Mouse (Mus musculus) C2C12 (cell line): ENCODE results near the gene Olfr1406. TPM values are rescaled to one million over a fixed set of nuclear protein-coding genes. Genes with fewer than 3 reads are reported as not detected.
"Not testable (repeated sequence)": the region's sequence is repeated elsewhere in the genome, so short reads cannot be mapped to it uniquely, and the experiment has no call there.

Experiments
- H3K27me3 ChIP-seq: one replicate; pipeline ENCODE4 v1.6.1; 2011; ENCODE audit not compliant: control insufficient read depth, insufficient read depth, insufficient read length
- H3K36me3 ChIP-seq: one replicate; pipeline ENCODE4 v1.6.1; 2011; ENCODE audit not compliant: control insufficient read depth, insufficient read depth
- H3K4me3 ChIP-seq: one replicate; pipeline ENCODE4 v1.5.1; 2011; ENCODE audit warnings: mild to moderate bottlenecking, control low read depth; ENCODE audit not compliant: poor library complexity, insufficient read depth, severe bottlenecking
- H3K79me2 ChIP-seq: one replicate; pipeline ENCODE4 v1.6.1; 2011; ENCODE audit not compliant: control insufficient read depth, insufficient read depth
- H3K79me3 ChIP-seq: one replicate; pipeline ENCODE4 v1.6.1; 2011; ENCODE audit warnings: low read depth, control low read depth
- H3ac ChIP-seq: one replicate; pipeline ENCODE3; 2011; ENCODE audit warnings: low read depth; ENCODE audit not compliant: control insufficient read depth, insufficient read length
- CEBPB ChIP-seq: IDR thresholded peaks from one replicate; pipeline ENCODE4 v1.6.1; 2011; ENCODE audit warnings: low read depth, mild to moderate bottlenecking, control low read depth, moderate library complexity
- CTCF ChIP-seq: IDR thresholded peaks from one replicate; pipeline ENCODE4 v1.5.1; 2011; ENCODE audit not compliant: control insufficient read depth, insufficient read depth, insufficient read length
- FOSL1 ChIP-seq: IDR thresholded peaks from one replicate; pipeline ENCODE4 v1.8.0; 2011; ENCODE audit warnings: mild to moderate bottlenecking, low read length; ENCODE audit not compliant: poor library complexity, insufficient read depth, severe bottlenecking
- MAX ChIP-seq: IDR thresholded peaks from one replicate; pipeline ENCODE4 v1.6.1; 2011; ENCODE audit warnings: mild to moderate bottlenecking, control low read depth
- MYOD1 ChIP-seq: IDR thresholded peaks from one replicate; pipeline ENCODE4 v1.6.1; 2011; ENCODE audit warnings: low read depth; ENCODE audit not compliant: control insufficient read depth, insufficient read length
- MYOG ChIP-seq: IDR thresholded peaks from one replicate; pipeline ENCODE4 v1.6.1; 2011; ENCODE audit not compliant: control insufficient read depth, insufficient read length; ENCODE audit errors: extremely low read depth
- USF1 ChIP-seq: IDR thresholded peaks from one replicate; pipeline ENCODE4 v1.6.1; 2011; ENCODE audit warnings: low read depth, mild to moderate bottlenecking, control low read depth, moderate library complexity
- long read RNA-seq, 2 experiments: library from polyadenylated mRNA; unstranded; transcript quantifications; one replicate each; pipeline ENCODE4 v2.0.0; 2019 to 2020
- polyA plus RNA-seq: library from polyadenylated mRNA; unstranded; fragments of >200 nt; fragmentation: generic; extraction: Trizol; gene quantifications from one replicate; pipeline ENCODE4 v1.2.1, GENCODE M21; 2012; ENCODE audit warnings: missing spikeins

Gene Olfr1406
- polyA plus RNA-seq, result not detected
- long read RNA-seq, experiment 1, result 0 reads
- long read RNA-seq, experiment 2, result 0 reads

DNA sequence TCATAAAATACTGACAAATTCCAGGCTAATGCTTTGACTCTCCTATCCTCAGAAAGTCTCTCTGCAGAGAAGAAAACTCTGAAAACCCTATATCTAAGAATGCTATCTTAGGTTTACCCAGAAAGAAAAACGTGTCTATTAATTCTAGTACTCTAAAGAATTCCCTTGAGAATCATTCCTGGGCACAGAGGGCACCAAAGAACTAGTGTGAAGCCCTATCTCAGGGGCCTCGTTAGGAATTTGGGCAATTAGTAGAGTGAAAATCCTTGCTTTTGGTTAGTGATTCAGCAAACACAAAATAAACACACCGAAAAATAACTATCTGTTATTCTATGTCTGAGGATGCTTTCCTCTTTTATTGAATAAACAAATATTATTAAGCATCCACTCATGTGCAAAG, at the start of gene Olfr1406:
TSS of gene Olfr1406 (minus strand) at position 101 of the 400 bp plus-strand sequence.
- no peaks in the 10 kb centered on the region for H3K79me2 ChIP-seq
- TF ChIP-seq MYOG, result no peak
- no peak within 1 kb of the TSS for H3K4me3 ChIP-seq
- no peaks in the 10 kb centered on the region for H3K27me3 ChIP-seq
- H3ac ChIP-seq, result no peak within 1 kb of the TSS
- no peaks in the 10 kb centered on the region for H3K79me3 ChIP-seq
- no peaks in the 10 kb centered on the region for H3K36me3 ChIP-seq

DNA sequence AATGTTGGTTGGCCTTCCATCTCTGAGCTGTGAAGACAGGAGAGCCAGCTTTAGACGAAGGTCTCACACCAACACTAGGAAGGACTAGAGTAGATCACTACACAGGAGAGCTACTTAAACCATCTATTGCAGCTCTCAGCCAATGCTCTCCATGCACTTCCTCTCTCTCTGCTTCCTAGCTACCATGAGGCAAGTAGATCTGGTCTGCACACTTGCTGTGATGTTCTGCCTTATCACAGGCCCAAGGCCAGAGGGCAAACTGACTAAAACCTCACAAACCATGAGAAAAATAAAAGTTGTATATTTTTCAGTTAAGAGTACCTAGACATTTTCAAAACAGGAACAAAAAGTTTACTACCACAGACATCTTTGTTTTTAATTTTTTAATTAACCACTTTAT, 46.6 kb upstream of the Olfr1406 start:
- not testable (repeated sequence) for H3K27me3 ChIP-seq, H3K79me3 ChIP-seq, H3K4me3 ChIP-seq, H3K36me3 ChIP-seq, H3K79me2 ChIP-seq, H3ac ChIP-seq

DNA sequence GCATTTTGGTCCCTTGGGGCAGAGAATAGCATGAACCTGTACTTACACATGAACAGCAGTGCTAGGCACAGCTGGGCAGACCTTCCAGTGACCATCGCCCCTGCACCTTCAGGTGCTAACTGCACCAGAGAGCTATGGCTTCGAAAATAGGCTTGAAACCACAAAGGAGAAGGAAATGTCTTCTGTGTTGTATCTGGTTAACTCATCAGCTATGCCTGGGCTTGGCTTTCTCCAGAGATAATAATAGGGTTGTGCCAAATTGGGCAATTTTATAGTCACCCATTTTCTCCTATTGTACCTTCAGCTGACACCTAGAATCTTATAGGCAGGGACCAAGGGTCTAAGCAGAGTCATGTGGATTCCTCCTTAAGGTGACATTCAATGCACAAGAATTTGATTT, 36.6 kb upstream of the Olfr1406 start, which contains the start of gene Fcer1a:
TSS of gene Fcer1a (minus strand) at position 134 of the 400 bp plus-strand sequence.
- Histone ChIP-seq H3K27me3 (no peaks in the 10 kb centered on the region), H3ac (no peak within 1 kb of the TSS), H3K36me3 (no peaks in the 10 kb centered on the region), H3K79me2 (no peaks in the 10 kb centered on the region), H3K4me3 (no peak within 1 kb of the TSS), H3K79me3 (no peaks in the 10 kb centered on the region)
- TF ChIP-seq MAX (no peak), CTCF (no peak), MYOG (no peak), FOSL1 (no peak)

DNA sequence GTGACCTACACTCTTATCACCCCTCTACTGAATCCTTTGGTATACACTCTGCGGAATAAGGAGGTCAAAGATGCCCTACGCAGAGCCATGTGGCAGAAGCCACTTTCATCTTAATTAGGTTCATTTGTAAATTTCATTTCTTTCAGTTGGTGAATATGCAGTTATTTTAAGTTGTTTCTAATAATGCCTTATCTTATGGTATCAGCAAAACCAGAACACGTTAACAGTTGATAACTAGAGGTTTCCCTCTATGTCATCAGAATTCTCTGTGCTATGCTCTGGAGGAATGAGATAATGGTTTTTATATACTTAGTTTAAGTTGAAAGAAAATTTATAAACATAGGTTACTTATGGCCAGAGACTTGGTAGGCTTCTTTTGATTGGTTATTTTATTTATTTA, 26.0 kb upstream of the Olfr1406 start:
- H3K79me2 ChIP-seq, result no peaks in the 10 kb centered on the region

DNA sequence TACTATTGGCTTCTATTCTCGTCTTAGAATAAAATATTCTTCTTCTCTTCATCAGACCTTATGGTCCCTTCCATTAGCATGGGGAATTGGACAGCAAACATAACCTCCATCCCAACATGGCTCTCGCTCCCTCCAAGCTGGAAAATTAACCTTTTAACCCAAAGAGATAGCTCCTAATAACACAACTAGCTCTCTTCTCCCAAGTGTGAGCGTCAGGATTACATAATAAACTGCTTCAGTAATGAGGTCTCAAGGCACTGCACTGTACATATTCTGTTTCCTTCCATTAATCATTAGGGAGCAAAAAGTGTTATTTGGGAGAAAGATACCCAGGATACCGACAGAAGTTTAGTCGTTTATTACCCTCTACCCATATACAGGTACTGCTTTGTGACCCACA, 21.7 kb upstream of the Olfr1406 start, which contains the start of gene Olfr1404:
TSS of gene Olfr1404 (plus strand) at position 301 of the 400 bp plus-strand sequence.
- H3ac ChIP-seq, result no peak within 1 kb of the TSS
- H3K36me3 ChIP-seq, result no peaks in the 10 kb centered on the region
- no peak for TF ChIP-seq CEBPB
- TF ChIP-seq MAX, result no peak
- TF ChIP-seq CTCF, result no peak
- no peak for TF ChIP-seq FOSL1
- no peak for TF ChIP-seq MYOG
- no peak for TF ChIP-seq USF1
- no peak for TF ChIP-seq MYOD1
- no peaks in the 10 kb centered on the region for H3K79me2 ChIP-seq
- H3K79me3 ChIP-seq, result no peaks in the 10 kb centered on the region
- H3K27me3 ChIP-seq, result no peaks in the 10 kb centered on the region
- H3K4me3 ChIP-seq, result no peak within 1 kb of the TSS

More for the DNA sequence above, 26.0 kb upstream of the Olfr1406 start:
- no peaks in the 10 kb centered on the region for H3K27me3 ChIP-seq
- H3K36me3 ChIP-seq, result no peaks in the 10 kb centered on the region
- no peak for TF ChIP-seq USF1
- TF ChIP-seq CTCF, result no peak
- TF ChIP-seq MYOG, result no peak
- TF ChIP-seq MAX, result no peak
- TF ChIP-seq CEBPB, result no peak
- no peak for TF ChIP-seq FOSL1
- TF ChIP-seq MYOD1, result no peak
- no peaks in the 10 kb centered on the region for H3K79me3 ChIP-seq
- H3ac ChIP-seq, result no peak overlapping the region
- no peak overlapping the region for H3K4me3 ChIP-seq

DNA sequence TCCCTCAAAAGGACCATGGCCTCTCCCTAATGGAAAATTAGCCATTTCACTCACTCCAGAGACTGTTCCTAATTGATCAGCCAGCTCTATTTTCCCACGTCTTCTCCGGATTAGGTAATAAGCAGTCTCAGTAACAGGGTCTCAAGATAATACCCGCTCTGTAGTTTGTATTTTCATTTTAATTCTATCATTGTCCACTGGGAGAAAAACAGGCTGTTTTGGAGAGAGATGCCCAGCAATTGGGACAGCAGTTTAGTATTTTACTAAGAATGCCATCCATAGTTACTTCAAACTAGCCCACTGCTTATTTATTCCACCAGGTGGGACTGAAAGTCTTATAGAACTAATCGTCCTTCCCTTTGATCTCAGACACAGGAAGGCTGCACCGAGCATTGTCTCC, 7.1 kb upstream of the Olfr1406 start, which contains the start of gene Olfr218:
TSS of gene Olfr218 (plus strand) at position 301 of the 400 bp plus-strand sequence.
- H3K4me3 ChIP-seq, result no peak within 1 kb of the TSS
- no peaks in the 10 kb centered on the region for H3K27me3 ChIP-seq
- no peak within 1 kb of the TSS for H3ac ChIP-seq
- no peaks in the 10 kb centered on the region for H3K79me2 ChIP-seq
- no peaks in the 10 kb centered on the region for H3K79me3 ChIP-seq
- TF ChIP-seq MYOG (no peak), USF1 (no peak), CEBPB (no peak), MAX (no peak), CTCF (no peak), MYOD1 (no peak)
- H3K36me3 ChIP-seq, result no peaks in the 10 kb centered on the region

DNA sequence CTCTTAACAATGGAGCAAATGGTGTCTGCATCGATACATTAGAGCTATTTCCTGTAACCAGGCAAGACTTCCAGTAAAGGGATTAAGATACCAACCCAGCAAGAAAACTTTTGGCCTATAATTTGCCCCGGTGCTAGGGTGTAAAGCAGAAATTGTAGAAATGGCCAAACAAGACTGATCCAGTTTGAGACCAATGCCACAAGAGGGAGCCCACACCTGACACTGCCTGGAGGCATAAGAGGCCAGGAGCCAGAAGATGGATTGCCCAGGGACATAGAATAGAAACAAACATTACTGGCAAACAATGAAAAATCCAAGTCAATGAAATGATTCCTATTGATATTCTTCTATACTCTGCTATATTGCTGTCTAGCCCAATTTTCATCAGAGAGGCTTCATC, 5.9 kb upstream of the Olfr1406 start:
- Histone ChIP-seq H3K27me3 (no peaks in the 10 kb centered on the region), H3K79me2 (no peaks in the 10 kb centered on the region), H3K79me3 (no peaks in the 10 kb centered on the region), H3ac (no peak overlapping the region), H3K36me3 (no peaks in the 10 kb centered on the region), H3K4me3 (no peak overlapping the region)
- no peak for TF ChIP-seq CTCF
- no peak for TF ChIP-seq USF1
- TF ChIP-seq MYOD1, result no peak
- TF ChIP-seq MYOG, result no peak
- TF ChIP-seq CEBPB, result no peak
- TF ChIP-seq FOSL1, result no peak
